Mouse (Mus musculus): ENCODE results near the gene LTO1.
A peak's percentile ranks its signal among the peaks of the same experiment; 100 is the strongest.

DNA sequence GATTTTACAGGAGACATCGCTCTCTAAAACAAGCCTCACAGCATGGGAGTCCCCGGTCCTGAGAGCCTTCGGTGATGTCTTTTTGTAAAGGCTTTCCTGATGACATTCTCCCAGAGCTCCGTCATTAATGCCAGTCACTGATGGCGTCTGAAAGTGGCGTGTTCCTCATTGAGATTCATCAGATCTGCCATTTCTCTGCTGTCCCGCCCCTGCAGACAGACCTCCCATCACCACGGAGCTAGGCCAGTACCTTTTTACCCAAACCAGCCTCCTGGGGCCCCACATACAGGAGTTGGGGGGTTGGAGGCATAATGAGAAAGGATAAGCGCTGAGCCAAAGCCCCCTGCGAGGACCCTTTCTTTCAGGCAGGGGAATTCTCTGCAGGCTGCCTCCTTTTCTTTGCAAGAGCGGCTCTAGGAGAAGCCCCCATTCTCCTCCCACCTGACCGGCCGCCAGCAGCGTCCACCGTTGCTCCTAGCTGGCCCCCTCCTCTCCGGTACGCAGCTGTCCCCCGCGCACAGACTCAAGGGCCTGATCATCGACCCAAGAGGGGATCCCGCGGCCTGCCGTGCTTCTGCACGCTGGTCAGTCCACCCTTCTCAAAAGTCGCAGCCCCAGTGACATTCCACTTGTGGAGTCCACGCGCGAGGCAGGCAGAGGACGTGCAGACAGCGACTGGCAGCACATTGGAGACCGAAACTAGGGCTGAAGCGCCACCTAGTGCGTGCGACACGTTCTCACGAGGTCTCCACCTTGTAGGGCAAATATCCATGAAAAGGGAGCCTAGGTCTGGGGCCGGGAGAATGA lies 19.4 kb upstream of the LTO1 start:
- TF ChIP-seq CTCF (IDR thresholded peaks at IDR 0.05; ENCODE audit: insufficient read depth, low read length): peak; percentile 89
- no peak for TF ChIP-seq POLR2A (IDR thresholded peaks at IDR 0.05; ENCODE audit: borderline replicate concordance, extremely low read depth, low read depth, low read length)

Data from lung, adult 2 months (tissue).